In the genomic region with DNA sequence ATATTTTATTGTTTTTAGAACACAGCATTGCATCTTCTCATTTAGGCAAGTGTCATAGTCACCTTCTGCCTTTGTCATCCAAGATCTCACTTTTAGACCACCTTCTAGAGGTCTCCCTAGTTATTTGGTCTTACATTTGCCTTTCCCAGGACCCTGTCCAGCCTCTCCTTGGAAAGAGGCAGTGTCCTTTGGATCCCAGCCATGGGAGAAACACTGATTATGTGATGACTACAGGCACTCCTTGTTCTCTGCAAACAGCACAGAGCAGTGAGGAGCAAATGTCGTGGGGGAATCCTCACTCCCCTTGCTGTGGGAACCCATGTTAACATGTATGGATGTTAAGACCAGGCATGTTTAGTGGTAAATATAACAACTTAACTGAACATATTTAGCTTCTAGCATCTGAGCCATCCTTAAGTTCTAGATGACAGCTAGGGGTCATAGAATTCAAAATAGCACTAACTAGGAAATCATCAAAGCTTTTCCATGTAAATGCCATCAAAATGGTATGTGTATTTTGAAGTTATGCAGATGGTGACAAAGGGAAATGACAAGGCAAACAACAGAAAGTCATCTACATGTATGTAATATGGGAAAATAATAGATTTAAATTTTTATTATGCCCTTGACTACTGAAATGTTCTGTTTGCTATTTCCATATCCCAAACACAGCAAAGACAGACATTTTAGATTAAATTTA, we compare ENCODE assay signal across 22 mouse cellular contexts. TPM values are rescaled to one million over a fixed set of nuclear protein-coding genes. Genes with fewer than 3 reads are reported as not detected.
DNase-seq lines count a peak whose midpoint lies in the region; ATAC-seq lines count a peak whose summit lies in the region.
"Had no signal": no experiment of that assay in that cellular context is flagged by ENCODE, and none has a peak within 500 bp of the region (broad histone marks: within the 10 kb centered on the region; RNA-seq: fewer than 3 reads in every experiment).

No protein-coding gene starts in this region.

- DNase-seq in adrenal gland, adult 2 months, result peak; percentile 17
- DNase-seq in adrenal gland, adult 18-20 months (ENCODE audit: low spot score in 2 of 2), result no peak
- DNase-seq in heart, adult 18-20 months, result peak; percentile 78 to 79
- peak; percentile 31 for DNase-seq in heart, postnatal 25 days (ENCODE audit: low spot score)
- DNase-seq in lung, postnatal 4 days, result peak; percentile 23 to 29
- no peak for DNase-seq in right cerebral cortex, postnatal 4 days
- DNase-seq: kidney, postnatal 25 days; layer of hippocampus, postnatal 36 days; thymus, postnatal 25 days had no signal

- no peak overlapping the region for H3K9ac ChIP-seq in heart, embryonic 12.5 days
- H3K9ac ChIP-seq in neural tube, embryonic 15.5 days (replicated peaks), result no peak overlapping the region
- H3K9ac ChIP-seq: embryonic facial prominence, embryonic 15.5 days; forebrain, embryonic 13.5 days; hindbrain, embryonic 13.5 days; liver, embryonic 14.5 days had no signal

- H3K4me3 ChIP-seq in heart, embryonic 12.5 days, result no peak overlapping the region
- no peak overlapping the region for H3K4me3 ChIP-seq in neural tube, embryonic 15.5 days (replicated peaks)
- H3K4me3 ChIP-seq: embryonic facial prominence, embryonic 15.5 days; forebrain, embryonic 13.5 days; hindbrain, embryonic 13.5 days had no signal

- no peak for ATAC-seq in heart, embryonic 12.5 days (ENCODE audit: insufficient number of reproducible peaks, low FRiP score)
- no peak for ATAC-seq in neural tube, embryonic 15.5 days (ENCODE audit: low FRiP score)
- ATAC-seq: forebrain, embryonic 13.5 days; intestine, embryonic 16.5 days had no signal

- 63% methylated on average over 1 of the region's 1 CpGs for whole genome bisulfite sequencing in heart, embryonic 12.5 days
- 78% methylated on average over 1 of the region's 1 CpGs for WGBS in neural tube, embryonic 15.5 days

- H3K27me3 ChIP-seq in heart, embryonic 12.5 days (replicated peaks), result no peaks in the 10 kb centered on the region
- no peaks in the 10 kb centered on the region for H3K27me3 ChIP-seq in neural tube, embryonic 15.5 days (replicated peaks)
- H3K27me3 ChIP-seq: embryonic facial prominence, embryonic 15.5 days; forebrain, embryonic 13.5 days; hindbrain, embryonic 13.5 days; Patski had no signal

- no peak overlapping the region for H3K4me2 ChIP-seq in heart, embryonic 12.5 days
- H3K4me2 ChIP-seq in neural tube, embryonic 15.5 days, result no peak overlapping the region
- H3K4me2 ChIP-seq: embryonic facial prominence, embryonic 15.5 days; forebrain, embryonic 13.5 days; hindbrain, embryonic 13.5 days had no signal

- no peaks in the 10 kb centered on the region for H3K4me1 ChIP-seq in heart, embryonic 12.5 days (replicated peaks)
- H3K4me1 ChIP-seq in neural tube, embryonic 15.5 days, result no peaks in the 10 kb centered on the region
- H3K4me1 ChIP-seq: forebrain, embryonic 13.5 days; hindbrain, embryonic 13.5 days had no signal

- intact Hi-C loops in heart, postnatal 25 days (cut with DNase I), result no loop called here

- no peaks in the 10 kb centered on the region for H3K9me3 ChIP-seq in heart, embryonic 12.5 days (replicated peaks)
- H3K9me3 ChIP-seq in neural tube, embryonic 15.5 days (replicated peaks), result no peaks in the 10 kb centered on the region
- H3K9me3 ChIP-seq: embryonic facial prominence, embryonic 15.5 days; forebrain, embryonic 13.5 days; hindbrain, embryonic 13.5 days had no signal

- H3K27ac ChIP-seq in heart, embryonic 12.5 days (ENCODE audit: poor library complexity, severe bottlenecking), result no peak overlapping the region
- no peak overlapping the region for H3K27ac ChIP-seq in neural tube, embryonic 15.5 days (replicated peaks)
- H3K27ac ChIP-seq: embryonic facial prominence, embryonic 15.5 days; forebrain, embryonic 13.5 days; hindbrain, embryonic 13.5 days; liver, embryonic 14.5 days had no signal

- H3K36me3 ChIP-seq in heart, embryonic 12.5 days, result no peaks in the 10 kb centered on the region
- no peaks in the 10 kb centered on the region for H3K36me3 ChIP-seq in neural tube, embryonic 15.5 days
- H3K36me3 ChIP-seq: embryonic facial prominence, embryonic 15.5 days; hindbrain, embryonic 13.5 days had no signal

RNA-seq across cellular contexts. Expression of gene Gm34302, which starts 43.1 kb away (rescaled TPM):
- not detected for total RNA-seq in adrenal gland, adult 2 months (2021)
- polyA plus RNA-seq in adrenal gland, adult 2 months (2012; rRNA removed), result not detected in 2 replicates
- not detected for total RNA-seq in adrenal gland, adult 18-20 months (2021)
- total RNA-seq in heart, adult 18-20 months (2021), result 100 to 1,000 TPM; 816 to 963 TPM
- not detected in 2 replicates for polyA plus RNA-seq in heart, embryonic 12.5 days (2016; fragmentation: Nextera tagmentation; extraction: Ambion mirVana)
- 100 to 1,000 TPM; 485 to 551 TPM for total RNA-seq in heart, postnatal 25 days (2021)
- polyA plus RNA-seq in neural tube, embryonic 15.5 days (2015; fragmentation: Nextera tagmentation; extraction: Ambion mirVana), result not detected in 2 replicates
- total RNA-seq: granulocyte monocyte progenitor cell, adult 5-6 weeks; layer of hippocampus, postnatal 36 days; megakaryocyte-erythroid progenitor cell, adult 5-6 weeks; neutrophil, adult 5-6 weeks had no signal
- polyA plus RNA-seq: embryonic facial prominence, embryonic 15.5 days; forebrain, embryonic 13.5 days; hindbrain, embryonic 13.5 days; intestine, embryonic 16.5 days; limb, embryonic 11.5 days; liver, embryonic 14.5 days; Patski; stomach, embryonic 14.5 days had no signal

Comparison
In these comparisons a context has a peak if more than half of its experiments do, and no peak if none do; other contexts are left out.
1. DNase-seq: peak in adrenal gland, adult 2 months (single experiment), heart, adult 18-20 months (2 of 2), heart, postnatal 25 days (single experiment) and lung, postnatal 4 days (2 of 2); none in adrenal gland, adult 18-20 months (0 of 2) and right cerebral cortex, postnatal 4 days (single experiment).
2. RNA of gene Gm34302, which starts 43.1 kb away (total RNA-seq): 816 to 963 TPM in heart, adult 18-20 months and 485 to 551 TPM in heart, postnatal 25 days; not detected in adrenal gland, adult 2 months and not detected in adrenal gland, adult 18-20 months; every median in the first group is over 100 times any median in the second.